Mouse (Mus musculus) cortical plate, adult 2 months (tissue): ENCODE data around the gene Trpm4.

ENCODE experiments used
- CTCF ChIP-seq: fragments of 200-500 bp; IDR thresholded peaks from 2 replicates; pipeline ENCODE4 v1.5.1; 2011; ENCODE audit warnings: mild to moderate bottlenecking, control low read depth, low read length; ENCODE audit not compliant: insufficient read depth; ENCODE audit errors: extremely low read depth
- POLR2A ChIP-seq: fragments of 200-500 bp; IDR thresholded peaks from 2 replicates; pipeline ENCODE4 v1.6.1; 2011; ENCODE audit warnings: mild to moderate bottlenecking, low read length, control low read depth; ENCODE audit not compliant: insufficient read depth; ENCODE audit errors: extremely low read depth

DNA sequence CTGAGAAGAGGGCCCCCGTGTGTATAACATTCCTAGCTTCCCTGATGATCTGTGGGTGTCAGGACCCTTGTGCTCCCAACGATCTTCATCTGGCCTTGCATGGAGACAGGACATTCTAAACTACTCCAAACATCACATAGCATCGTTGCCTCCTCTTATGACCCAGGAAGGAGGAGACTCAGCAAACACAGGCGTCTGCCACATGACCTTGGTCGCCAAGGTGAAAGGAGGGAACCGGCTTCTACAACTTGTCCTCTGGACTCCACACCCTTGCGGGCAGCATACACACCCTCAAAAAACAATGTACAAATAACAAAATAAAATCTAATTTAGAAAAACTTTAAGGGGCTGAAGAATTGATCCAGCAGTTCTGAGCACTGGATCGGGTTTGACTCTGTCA lies 21.6 kb downstream of the Trpm4 start:
- no peak for TF ChIP-seq POLR2A
- TF ChIP-seq CTCF, result no peak
